Mouse (Mus musculus): ENCODE data around the gene Hist1h2af.

DNA sequence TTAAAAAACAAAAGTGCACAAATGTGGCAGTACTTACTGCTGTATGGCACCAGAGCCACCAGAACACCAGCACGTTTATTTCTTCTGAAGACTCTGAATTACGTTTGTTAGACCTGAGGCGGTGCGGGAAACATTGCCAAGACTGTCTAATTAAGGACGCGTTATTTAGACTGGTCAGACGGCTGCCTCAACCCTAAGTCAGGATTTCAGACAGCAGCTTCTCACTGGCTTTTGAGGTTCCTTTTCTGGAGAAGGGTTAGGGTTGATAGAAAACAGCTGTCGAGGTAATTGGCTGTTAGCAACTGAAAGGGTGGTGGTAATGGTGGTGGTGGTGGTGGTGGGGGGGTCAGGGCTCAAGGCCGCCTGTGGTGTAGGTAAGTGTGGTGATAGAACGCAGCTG is 35.1 kb upstream of the Hist1h2af start:
- TF ChIP-seq POLR2A (IDR thresholded peaks at IDR 0.05; ENCODE audit: extremely low read depth, insufficient read depth, low read length) (no peak), CTCF (IDR thresholded peaks at IDR 0.05; ENCODE audit: extremely low read depth, insufficient read depth, low read length) (no peak)
